Mouse (Mus musculus) regulatory T cell (primary cell): ENCODE data around the gene Sez6l.

Experiments used
- in situ Hi-C: fragments of 300-600 bp; cut with MboI, MseI; formaldehyde crosslinking; loops from one replicate; pipeline ENCODE4 v1.15.1; 2025; ENCODE audit warnings: high pct_unique_total_duplicates

Gene Sez6l

DNA sequence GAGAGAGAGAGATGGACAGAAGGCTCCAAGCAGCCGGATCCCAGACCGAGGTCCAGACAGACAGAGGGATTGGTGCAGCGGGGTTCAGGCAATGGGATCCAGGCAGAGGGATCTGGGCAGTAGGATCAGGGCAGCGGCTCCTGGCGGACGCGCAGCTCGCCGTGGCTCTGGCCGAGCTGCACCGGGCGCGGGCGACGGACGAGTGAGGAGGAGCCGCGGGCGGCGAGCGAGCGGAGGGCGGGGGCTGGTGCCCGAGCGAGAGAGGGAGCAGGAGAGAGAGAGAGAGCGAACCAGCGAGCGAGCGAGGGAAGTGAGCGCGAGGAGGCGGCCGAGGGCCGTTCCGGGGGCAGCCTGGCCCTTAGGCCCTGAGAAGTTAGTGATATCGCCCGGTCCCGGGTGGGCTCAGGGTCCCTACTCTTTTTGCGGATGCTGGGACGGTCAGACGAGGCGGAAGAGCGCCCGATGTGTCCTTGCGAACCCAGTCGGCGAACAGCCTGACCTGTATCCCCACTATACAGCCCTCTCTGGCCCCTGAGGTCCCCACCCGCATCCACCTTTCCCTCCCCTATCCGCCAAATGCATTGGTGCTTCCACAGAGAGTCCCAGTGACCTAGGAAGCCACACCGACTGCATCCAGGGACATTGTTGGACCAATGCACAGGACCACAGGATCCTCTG, at the start of gene Sez6l:
Gene Sez6l, minus strand, starts transcription at position 193 of the 678 bp plus-strand sequence.
- in situ Hi-C loops = no loop called here

DNA sequence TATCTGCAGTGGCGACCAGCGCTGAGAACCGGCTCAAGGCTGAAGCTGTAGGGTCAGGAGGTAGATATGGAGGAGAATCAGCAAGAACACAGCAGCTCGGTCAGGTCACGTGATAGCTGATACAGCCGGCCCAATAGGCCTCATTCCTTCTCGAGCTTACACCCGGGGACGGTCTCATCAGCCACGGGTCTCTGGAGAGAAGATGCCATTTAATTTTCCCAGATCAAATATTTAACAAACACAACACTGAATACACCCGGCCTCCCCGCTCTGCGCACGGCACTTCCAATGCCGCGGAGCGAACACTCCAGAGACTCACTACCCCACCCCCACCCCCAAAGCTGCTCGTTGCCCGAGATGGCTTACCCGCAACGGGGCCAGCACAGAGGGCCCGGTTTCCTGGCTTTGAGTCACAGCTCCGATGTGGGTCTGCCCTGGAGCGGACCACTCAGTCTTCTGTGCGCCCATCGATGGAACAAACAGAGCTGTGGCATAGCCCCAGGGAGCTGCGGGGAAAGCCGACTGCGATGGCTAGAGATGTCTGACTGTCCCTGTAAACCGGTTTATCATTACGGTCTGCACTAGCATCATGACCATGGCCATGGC, 48.7 kb upstream of the Sez6l start:
- in situ Hi-C loops = no loop called here

DNA sequence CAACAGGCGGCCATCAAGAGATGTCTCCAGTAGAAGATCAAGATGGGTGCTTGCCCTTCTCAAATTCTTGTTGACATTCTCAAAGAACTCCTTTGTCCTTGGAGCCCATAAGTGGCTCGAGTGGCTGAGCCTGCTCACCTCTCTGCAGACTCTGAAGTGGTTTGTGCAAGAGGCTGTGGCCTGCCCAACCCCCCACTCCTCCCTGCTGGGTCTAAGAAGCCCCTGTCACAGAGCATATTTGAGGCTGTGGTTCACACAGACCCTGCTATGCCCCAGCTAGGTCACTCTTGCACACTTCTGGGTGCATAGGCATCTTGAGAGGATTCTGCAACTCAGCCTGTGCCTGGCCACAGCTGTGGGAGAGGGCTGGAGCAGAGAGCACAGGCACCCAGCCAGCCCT, 46.0 kb upstream of the Sez6l start:
- in situ Hi-C loops = no loop called here

- in situ Hi-C loops = no loop called here
Measured at GRCm38 (mm10) chr5:112620256-112620655, 43.3 kb upstream of the Sez6l start.

- in situ Hi-C loops = no loop called here
Measured at GRCm38 (mm10) chr5:112619344-112619743, 42.4 kb upstream of the Sez6l start.

DNA sequence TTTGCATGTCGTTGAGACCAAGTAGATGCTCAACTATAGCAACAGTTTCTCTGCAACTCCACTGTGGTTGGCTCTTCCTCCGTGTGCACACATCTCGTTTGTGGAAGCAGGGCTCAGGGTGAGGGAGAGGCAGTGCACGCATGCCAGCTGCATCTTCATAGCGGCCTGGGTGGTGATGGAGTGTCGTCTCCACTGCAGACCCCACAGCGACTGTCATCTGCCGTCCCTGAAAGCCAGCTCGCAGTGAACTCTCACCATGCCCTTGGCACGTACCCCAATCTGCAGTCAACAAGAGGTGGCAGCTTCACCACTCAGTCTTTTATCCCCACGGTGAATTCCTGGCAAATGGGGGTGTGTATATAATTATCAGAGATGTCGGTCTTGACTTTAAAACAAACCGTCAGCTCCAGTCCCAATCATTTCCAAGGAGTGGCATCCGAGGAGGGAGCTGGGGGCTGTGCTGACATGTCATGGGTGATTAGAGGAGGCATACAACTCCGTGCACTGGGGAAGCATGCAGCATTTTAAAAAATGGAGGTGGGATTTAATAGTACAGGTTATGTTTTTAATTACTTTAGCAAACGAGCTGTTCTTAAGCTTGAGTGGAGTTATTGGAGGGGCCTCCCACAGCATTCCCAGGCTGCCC, 40.7 kb upstream of the Sez6l start:
- in situ Hi-C loops = no loop called here

- in situ Hi-C loops = no loop called here
Measured at GRCm38 (mm10) chr5:112615946-112616617, 39.1 kb upstream of the Sez6l start.

- in situ Hi-C loops = no loop called here
Measured at GRCm38 (mm10) chr5:112607867-112608516, 31.0 kb upstream of the Sez6l start.

DNA sequence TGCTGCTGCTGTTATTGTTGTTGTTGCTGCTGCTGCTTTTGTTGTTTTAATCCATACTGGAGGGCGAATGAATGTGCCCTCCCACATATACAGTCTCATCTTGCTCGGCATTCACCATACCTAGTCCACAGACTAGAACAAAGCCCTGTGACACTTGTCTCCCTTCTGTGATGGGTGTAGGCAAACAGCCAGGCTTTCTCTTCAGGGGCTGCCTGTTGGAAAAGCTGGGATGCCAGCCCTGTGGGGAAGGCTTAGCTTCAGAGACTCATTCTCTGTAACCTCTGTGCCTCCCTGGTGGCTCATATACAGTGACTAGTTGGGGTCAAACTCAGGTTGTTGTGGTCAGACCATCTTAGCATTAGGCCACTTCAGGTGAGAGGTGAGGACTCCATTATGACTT, 30.1 kb upstream of the Sez6l start:
- in situ Hi-C loops = no loop called here

DNA sequence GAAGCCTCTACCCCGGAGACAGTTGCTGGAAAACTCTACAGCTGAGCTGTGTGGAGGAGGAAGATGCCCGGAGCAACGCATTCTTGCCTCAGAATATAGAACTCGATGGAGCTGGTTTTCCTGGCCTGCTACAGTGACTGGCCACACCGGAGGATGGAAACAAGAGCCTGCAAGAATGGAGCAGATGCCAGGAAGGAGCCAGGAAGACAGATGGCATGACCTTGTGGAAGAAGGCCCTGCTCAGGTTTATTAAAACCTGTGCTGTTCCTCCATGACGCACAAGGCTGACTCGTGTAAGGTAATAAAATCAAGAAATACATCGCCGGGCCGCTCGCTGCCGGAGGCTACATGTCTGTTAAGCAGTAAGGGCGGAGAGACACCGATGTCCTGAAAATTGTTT, 28.4 kb upstream of the Sez6l start:
- in situ Hi-C loops = no loop called here

GRCm38 (mm10) chr5:112604251-112604650, 27.3 kb upstream of the Sez6l start:
- in situ Hi-C loops = no loop called here

DNA sequence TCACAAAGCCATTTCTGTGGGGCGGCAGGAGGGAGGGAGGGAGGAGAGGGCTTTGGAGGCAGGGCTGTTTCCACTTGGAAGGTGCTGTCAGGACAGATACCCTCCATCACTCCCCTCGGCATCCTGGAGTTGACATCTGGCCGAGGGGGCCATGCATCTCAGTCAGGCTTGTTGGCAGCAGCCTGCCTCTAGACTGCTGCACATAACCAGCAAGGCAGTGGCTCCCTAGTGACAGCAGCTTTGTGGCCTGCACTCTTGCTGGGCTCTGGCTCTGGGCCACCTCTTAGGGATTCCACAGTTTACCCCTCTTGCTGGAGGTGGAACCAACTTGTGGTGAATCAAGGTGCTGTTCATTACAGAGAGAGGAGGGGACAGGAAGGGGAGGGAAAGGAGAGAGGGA, 26.6 kb upstream of the Sez6l start:
- in situ Hi-C loops = no loop called here

DNA sequence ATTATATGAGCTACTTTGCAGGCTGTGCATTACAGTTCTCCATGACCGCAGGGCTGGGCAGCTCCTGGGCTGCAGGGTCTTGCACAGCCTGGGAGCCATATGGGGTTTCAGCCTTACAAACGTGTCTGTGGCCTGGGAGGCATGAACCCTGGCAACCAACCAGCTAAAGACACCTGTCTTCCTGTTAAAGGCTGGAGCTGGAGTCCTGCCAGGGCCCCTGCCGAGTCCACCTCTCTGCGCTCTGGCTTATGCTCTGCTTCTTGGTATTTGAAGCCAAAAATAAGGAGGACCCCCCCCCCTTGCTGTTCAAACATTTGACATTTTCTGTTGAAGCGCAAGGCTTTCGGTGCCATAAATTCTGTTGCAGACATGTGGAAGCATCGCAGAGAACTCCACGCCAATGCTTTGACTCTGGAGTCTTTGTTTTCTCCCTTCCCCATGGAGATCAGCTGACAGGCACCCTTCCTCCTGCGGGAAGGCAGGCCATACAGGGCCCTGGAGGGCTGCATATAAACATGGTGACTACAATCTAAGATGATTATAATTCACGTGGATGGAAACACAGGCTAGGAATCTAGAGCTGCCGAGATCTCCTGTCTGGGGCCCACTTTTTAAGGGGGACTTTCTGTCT, 23.4 kb upstream of the Sez6l start:
- in situ Hi-C loops = no loop called here

DNA sequence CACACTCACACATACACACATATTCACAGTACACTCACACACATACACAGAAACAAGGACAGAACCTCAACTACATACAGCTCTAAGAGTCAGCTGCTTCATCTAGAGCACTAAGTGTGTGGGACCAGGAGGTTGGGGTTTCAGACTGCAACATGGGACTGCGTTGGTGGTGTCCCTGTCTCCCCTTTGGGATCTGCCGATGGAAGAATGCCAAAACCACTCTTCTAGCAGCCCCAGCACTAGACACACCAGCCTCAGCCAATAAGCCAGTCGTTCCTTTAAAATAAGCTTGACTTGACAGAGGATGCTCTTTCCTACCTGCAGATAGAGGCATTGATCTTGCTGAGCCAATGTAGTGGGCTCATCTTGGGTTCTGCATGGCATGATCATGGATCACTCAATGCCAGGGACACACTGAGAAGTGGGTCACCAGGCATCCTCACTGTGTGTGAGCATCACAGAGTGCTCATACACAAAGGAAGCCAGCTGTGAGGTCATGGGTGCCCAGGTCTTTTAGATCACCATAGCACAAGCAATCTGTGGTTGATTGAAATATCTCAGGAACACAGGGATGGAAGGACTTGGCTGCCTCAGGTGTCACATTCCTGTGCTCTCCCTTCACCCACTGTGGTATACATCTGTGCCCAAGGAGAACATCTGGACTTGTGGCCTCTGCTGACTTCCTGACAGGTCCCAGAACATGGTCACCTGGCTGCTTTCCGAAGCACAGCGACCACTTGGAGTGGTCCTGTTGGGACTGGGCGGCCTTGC, 22.7 kb upstream of the Sez6l start:
- in situ Hi-C loops = no loop called here

GRCm38 (mm10) chr5:112597876-112598275, 20.9 kb upstream of the Sez6l start:
- in situ Hi-C loops = no loop called here

DNA sequence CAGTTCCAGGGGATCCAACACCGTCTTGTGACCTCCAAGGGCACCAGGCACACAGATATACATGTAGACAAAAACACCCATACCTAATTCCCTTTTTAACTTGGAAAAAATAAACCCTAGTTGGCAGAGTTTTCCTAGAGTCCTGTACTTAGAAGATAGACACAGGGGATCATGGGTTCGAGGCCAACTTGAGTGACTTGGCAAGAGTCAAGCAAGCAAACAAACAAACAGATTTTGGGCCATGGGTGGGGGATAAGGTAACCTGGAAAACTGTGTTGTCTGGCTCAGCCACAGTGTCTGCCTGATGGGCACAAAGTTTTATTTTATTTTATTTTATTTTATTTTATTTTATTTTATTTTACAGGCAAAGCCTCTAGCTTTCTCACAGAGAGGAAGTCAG, 20.3 kb upstream of the Sez6l start:
- in situ Hi-C loops = no loop called here

DNA sequence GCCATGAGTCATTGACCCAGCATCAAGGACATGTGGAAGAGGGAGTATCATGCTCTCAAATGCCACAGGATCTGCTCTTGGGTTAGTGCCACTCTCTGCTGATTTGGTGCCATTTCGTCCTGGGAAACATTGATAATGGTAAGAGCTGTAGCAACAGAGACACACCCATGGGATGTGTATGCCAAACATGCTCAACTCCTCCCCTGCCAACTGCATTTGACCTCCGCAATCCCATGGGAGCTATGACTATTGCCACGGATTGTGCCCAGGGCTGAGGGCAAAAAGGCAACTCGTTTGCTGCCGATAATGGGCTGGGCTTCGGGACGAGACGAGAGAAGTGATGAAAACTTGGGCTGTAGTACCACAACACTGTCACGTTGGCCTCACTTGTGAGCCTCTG, 19.7 kb upstream of the Sez6l start:
- in situ Hi-C loops = no loop called here

- in situ Hi-C loops = no loop called here
Measured at GRCm38 (mm10) chr5:112595701-112596632, 19.0 kb upstream of the Sez6l start.

DNA sequence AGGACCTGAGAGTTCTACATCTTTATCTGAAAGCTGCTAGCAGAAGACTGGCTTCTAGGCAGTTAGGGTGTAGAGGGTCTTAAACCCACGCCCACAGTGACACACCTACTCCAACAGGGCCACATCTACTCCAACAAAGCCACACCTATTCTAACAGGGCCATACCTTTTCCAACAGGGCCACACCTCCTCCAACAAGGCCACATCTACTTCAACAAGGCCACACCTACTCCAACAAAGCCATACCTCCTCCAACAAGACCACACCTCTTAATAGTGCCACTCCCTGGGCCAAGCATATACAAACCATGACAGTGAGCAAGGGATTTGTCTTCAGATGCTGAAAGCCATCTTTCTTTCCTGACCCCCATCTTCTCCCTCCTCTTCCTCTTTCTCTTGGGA, 14.7 kb upstream of the Sez6l start:
- in situ Hi-C loops = no loop called here

GRCm38 (mm10) chr5:112586071-112586470, 9.1 kb upstream of the Sez6l start:
- in situ Hi-C loops = no loop called here
